Mouse (Mus musculus) WW6 (cell line): ENCODE data around the gene Kcnk2.

Experiments used
- DNase-seq: peaks from one replicate; pipeline ENCODE4 v3.0.0-alpha.2; 2013; ENCODE audit warnings: low read depth, low spot score

The Kcnk2 gene

GRCm38 (mm10) chr1:189219051-189219450, 183.0 kb downstream of the Kcnk2 start:
- DNase-seq, result no peak

GRCm38 (mm10) chr1:189217751-189218564, 184.1 kb downstream of the Kcnk2 start:
- no peak for DNase-seq

GRCm38 (mm10) chr1:189215131-189215530, 186.9 kb downstream of the Kcnk2 start:
- no peak for DNase-seq

GRCm38 (mm10) chr1:189214477-189214876, 187.6 kb downstream of the Kcnk2 start:
- no peak for DNase-seq

GRCm38 (mm10) chr1:189209715-189210108, 192.4 kb downstream of the Kcnk2 start:
- no peak for DNase-seq

GRCm38 (mm10) chr1:189209029-189209714, 192.9 kb downstream of the Kcnk2 start:
- no peak for DNase-seq

- DNase-seq, result no peak
Observed at GRCm38 (mm10) chr1:189208605-189209004, 193.5 kb downstream of the Kcnk2 start.

- no peak for DNase-seq
Observed at GRCm38 (mm10) chr1:189195758-189196157, 206.3 kb downstream of the Kcnk2 start.

GRCm38 (mm10) chr1:189187737-189188390, 214.2 kb downstream of the Kcnk2 start:
- DNase-seq, result no peak

GRCm38 (mm10) chr1:189185206-189185750, 216.8 kb downstream of the Kcnk2 start:
- no peak for DNase-seq

GRCm38 (mm10) chr1:189177746-189178145, 224.3 kb downstream of the Kcnk2 start:
- DNase-seq, result no peak

GRCm38 (mm10) chr1:189173479-189173878, 228.6 kb downstream of the Kcnk2 start:
- DNase-seq, result no peak

GRCm38 (mm10) chr1:189171138-189171537, 230.9 kb downstream of the Kcnk2 start:
- no peak for DNase-seq

- no peak for DNase-seq
Observed at GRCm38 (mm10) chr1:189165756-189166155, 236.3 kb downstream of the Kcnk2 start.

- DNase-seq, result no peak
Observed at GRCm38 (mm10) chr1:189165141-189165540, 236.9 kb downstream of the Kcnk2 start.

GRCm38 (mm10) chr1:189164721-189165120, 237.4 kb downstream of the Kcnk2 start:
- no peak for DNase-seq

GRCm38 (mm10) chr1:189164241-189164640, 237.8 kb downstream of the Kcnk2 start:
- no peak for DNase-seq
